Mouse (Mus musculus) myocyte (in vitro differentiated cells): ENCODE data around the gene Slc2a3. TPM values are rescaled to one million over a fixed set of nuclear protein-coding genes. Genes with fewer than 3 reads are reported as not detected.

Experiments
- H3K27me3 ChIP-seq: one replicate; pipeline ENCODE4 v1.6.1; 2011; ENCODE audit not compliant: control insufficient read depth, insufficient read depth, insufficient read length
- H3K36me3 ChIP-seq: one replicate; pipeline ENCODE4 v1.6.1; 2011; ENCODE audit not compliant: control insufficient read depth, insufficient read depth
- H3K4me2 ChIP-seq: one replicate; pipeline ENCODE4 v1.6.1; 2011; ENCODE audit warnings: low read depth, control low read depth
- H3K4me3 ChIP-seq: one replicate; pipeline ENCODE4 v1.5.1; 2011; ENCODE audit warnings: mild to moderate bottlenecking, control low read depth, moderate library complexity
- H3K79me2 ChIP-seq: one replicate; pipeline ENCODE4 v1.6.1; 2011; ENCODE audit not compliant: control insufficient read depth, insufficient read depth
- H3ac ChIP-seq: one replicate; pipeline ENCODE4 v1.6.1; 2011; ENCODE audit not compliant: control insufficient read depth, insufficient read length
- CEBPB ChIP-seq: IDR thresholded peaks from 2 replicates; pipeline ENCODE4 v1.6.1; 2011; ENCODE audit warnings: mild to moderate bottlenecking, moderate library complexity; ENCODE audit not compliant: poor library complexity, insufficient read depth, severe bottlenecking
- E2F4 ChIP-seq: IDR thresholded peaks from one replicate; pipeline ENCODE4 v1.6.1; 2011; ENCODE audit warnings: mild to moderate bottlenecking, control low read depth, moderate library complexity; ENCODE audit not compliant: insufficient read depth
- MAX ChIP-seq: IDR thresholded peaks from one replicate; pipeline ENCODE4 v1.6.1; 2011; ENCODE audit warnings: low read depth, mild to moderate bottlenecking, control low read depth
- MYOD1 ChIP-seq, 3 experiments: IDR thresholded peaks; one replicate each; pipeline ENCODE4 v1.6.1; 2011; ENCODE audit warnings: control low read depth in 2 of 3, low read depth in 2 of 3, mild to moderate bottlenecking in 2 of 3, moderate library complexity in 1 of 3; ENCODE audit not compliant: insufficient read length in 2 of 3, control insufficient read depth in 1 of 3
- MYOG ChIP-seq, 3 experiments: IDR thresholded peaks; one replicate each; pipeline ENCODE4 v1.6.1; 2011; ENCODE audit warnings: control low read depth in 2 of 3, low read depth in 2 of 3, mild to moderate bottlenecking in 2 of 3; ENCODE audit not compliant: insufficient read length in 2 of 3, control insufficient read depth in 1 of 3, insufficient read depth in 1 of 3
- POLR2A ChIP-seq: IDR thresholded peaks from one replicate; pipeline ENCODE4 v1.6.1; 2011; ENCODE audit warnings: low read depth, mild to moderate bottlenecking, control low read depth, moderate library complexity; ENCODE audit not compliant: insufficient read length
- POLR2AphosphoS2 ChIP-seq: IDR thresholded peaks from one replicate; pipeline ENCODE4 v1.6.1; 2011; ENCODE audit warnings: low read depth, control low read depth; ENCODE audit not compliant: insufficient read length
- REST ChIP-seq: IDR thresholded peaks from one replicate; pipeline ENCODE4 v1.6.1; 2011; ENCODE audit warnings: mild to moderate bottlenecking, control low read depth, moderate library complexity; ENCODE audit not compliant: insufficient read depth, insufficient read length
- SRF ChIP-seq: IDR thresholded peaks from one replicate; pipeline ENCODE4 v1.6.1; 2011; ENCODE audit warnings: low read depth; ENCODE audit not compliant: control insufficient read depth, insufficient read length
- TCF12 ChIP-seq: IDR thresholded peaks from one replicate; pipeline ENCODE4 v1.6.1; 2011; ENCODE audit warnings: mild to moderate bottlenecking, control low read depth; ENCODE audit not compliant: poor library complexity, insufficient read depth, severe bottlenecking
- TCF3 ChIP-seq: IDR thresholded peaks from one replicate; pipeline ENCODE4 v1.6.1; 2011; ENCODE audit warnings: low read depth, control low read depth; ENCODE audit not compliant: insufficient read length
- USF1 ChIP-seq: IDR thresholded peaks from one replicate; pipeline ENCODE4 v1.6.1; 2011; ENCODE audit warnings: low read depth, mild to moderate bottlenecking, control low read depth, moderate library complexity
- polyA plus RNA-seq: library from polyadenylated mRNA; unstranded; fragments of >200 nt; fragmentation: generic; extraction: Trizol; gene quantifications from one replicate; pipeline ENCODE4 v1.2.1, GENCODE M21; 2012; ENCODE audit warnings: missing spikeins

Slc2a3 gene
- polyA plus RNA-seq, 1 experiment, result 1.2 TPM

DNA sequence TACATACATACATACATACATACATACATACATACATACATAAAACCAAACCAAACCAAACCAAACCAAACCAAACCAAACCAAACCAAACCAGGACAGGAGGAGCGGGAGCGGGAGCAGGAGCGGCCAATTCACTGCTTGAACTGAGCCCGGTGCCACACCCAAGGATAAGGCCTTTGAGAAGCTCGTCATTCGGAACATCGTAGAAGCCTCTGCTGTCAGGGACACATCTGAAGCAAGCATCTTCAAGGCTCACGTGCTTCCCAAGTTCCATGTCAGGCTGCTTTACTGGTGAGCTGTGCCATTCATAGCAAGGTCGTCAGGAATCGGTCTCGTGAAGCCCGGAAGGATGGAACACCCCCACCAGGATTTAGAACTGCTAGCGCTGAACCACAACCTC, 114.7 kb downstream of the Slc2a3 start:
- Histone ChIP-seq H3K27me3 (no peaks in the 10 kb centered on the region), H3K36me3 (no peaks in the 10 kb centered on the region), H3ac (no peak overlapping the region), H3K4me3 (no peak overlapping the region), H3K79me2 (no peaks in the 10 kb centered on the region), H3K4me2 (no peak overlapping the region)
- no peak for TF ChIP-seq USF1
- TF ChIP-seq TCF12, result no peak
- no peak for TF ChIP-seq MAX
- no peak for TF ChIP-seq E2F4
- no peak for TF ChIP-seq MYOG (IDR thresholded peaks at IDR 0.05; ENCODE audit: control insufficient read depth in 1 of 3, insufficient read depth in 1 of 3, insufficient read length in 2 of 3, low read depth in 2 of 3)
- TF ChIP-seq CEBPB, result no peak
- no peak for TF ChIP-seq SRF
- no peak for TF ChIP-seq POLR2AphosphoS2
- no peak for TF ChIP-seq POLR2A
- no peak for TF ChIP-seq REST
- no peak for TF ChIP-seq MYOD1 (IDR thresholded peaks at IDR 0.05; ENCODE audit: control insufficient read depth in 1 of 3, insufficient read length in 2 of 3, low read depth in 2 of 3)
- TF ChIP-seq TCF3, result no peak

DNA sequence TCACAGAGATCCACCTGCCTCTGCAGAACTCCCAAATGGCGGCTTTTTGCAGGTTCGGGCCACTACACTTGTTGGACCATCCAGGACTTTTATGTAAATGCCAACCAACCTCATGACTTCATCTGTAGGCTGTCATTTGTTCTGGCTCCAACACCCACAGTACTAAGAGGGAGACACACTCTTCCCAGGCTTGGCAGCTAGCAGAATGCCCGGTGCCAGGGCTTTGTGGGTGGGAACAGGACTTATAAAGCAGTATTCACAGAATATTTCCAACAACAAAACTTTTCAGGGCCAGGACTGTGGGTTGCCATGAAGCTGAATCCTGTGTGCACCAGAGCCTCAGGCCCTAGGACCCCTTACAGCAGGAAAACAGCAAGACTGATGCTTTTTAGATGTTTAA, 118.8 kb downstream of the Slc2a3 start:
- Histone ChIP-seq H3K79me2 (no peaks in the 10 kb centered on the region), H3K4me3 (no peak overlapping the region), H3K4me2 (no peak overlapping the region), H3K27me3 (no peaks in the 10 kb centered on the region), H3ac (no peak overlapping the region), H3K36me3 (no peaks in the 10 kb centered on the region)
- TF ChIP-seq TCF12 (no peak), USF1 (no peak), MYOG (IDR thresholded peaks at IDR 0.05; ENCODE audit: control insufficient read depth in 1 of 3, insufficient read depth in 1 of 3, insufficient read length in 2 of 3, low read depth in 2 of 3) (no peak), TCF3 (no peak), E2F4 (no peak), POLR2A (no peak), SRF (no peak), MYOD1 (IDR thresholded peaks at IDR 0.05; ENCODE audit: control insufficient read depth in 1 of 3, insufficient read length in 2 of 3, low read depth in 2 of 3) (no peak)

Other genes starting within 250 kb of the Slc2a3 start
- gene Aicda, start 247.8 kb downstream of the Slc2a3 start, polyA plus RNA-seq, result not detected
- 10.5 TPM for gene Apobec1, start 199.2 kb downstream of the Slc2a3 start, polyA plus RNA-seq
- not detected for gene Gdf3, start 191.6 kb downstream of the Slc2a3 start, polyA plus RNA-seq
- not detected for gene Dppa3, start 175.2 kb downstream of the Slc2a3 start, polyA plus RNA-seq
- gene Nanog, start 94.2 kb downstream of the Slc2a3 start, polyA plus RNA-seq, result 0.10 TPM
- 9.7 TPM for gene Foxj2, start 18.3 kb upstream of the Slc2a3 start, polyA plus RNA-seq
- gene C3ar1, start 54.5 kb upstream of the Slc2a3 start, polyA plus RNA-seq, result 0.19 TPM
- gene Necap1, start 72.8 kb upstream of the Slc2a3 start, polyA plus RNA-seq, result 21.9 TPM
- not detected for gene Clec4a1, start 120.2 kb upstream of the Slc2a3 start, polyA plus RNA-seq
- gene Clec4a3, start 150.9 kb upstream of the Slc2a3 start, polyA plus RNA-seq, result not detected
- gene Clec4a4, start 188.7 kb upstream of the Slc2a3 start, polyA plus RNA-seq, result not detected
- not detected for gene Clec4b1, start 248.3 kb upstream of the Slc2a3 start, polyA plus RNA-seq